Mouse (Mus musculus) stomach, embryonic 15.5 days (tissue): Measurements from ENCODE around the gene Ttc7b. TPM values are rescaled to one million over a fixed set of nuclear protein-coding genes. Genes with fewer than 3 reads are reported as not detected.

Experiments used
- ATAC-seq: fragments of 200-750 bp; cut with Nextera tagmentation; 2 replicates; pipeline ENCODE4 v1.8.0; 2017; ENCODE audit warnings: low read depth, moderate number of reproducible peaks, moderate TSS enrichment; ENCODE audit not compliant: insufficient read depth, low FRiP score
- H3K27ac ChIP-seq: fragments of 300-500 bp; sonication (generic); 2 replicates; pipeline ENCODE4 v1.5.1; 2015; ENCODE audit warnings: mild to moderate bottlenecking, inconsistent platforms
- H3K27me3 ChIP-seq: fragments of 300-500 bp; sonication (generic); replicated peaks from 2 replicates; pipeline ENCODE4 v1.6.1; 2015; ENCODE audit warnings: inconsistent platforms
- H3K36me3 ChIP-seq: fragments of 300-500 bp; sonication (generic); 2 replicates; pipeline ENCODE4 v1.6.1; 2015; ENCODE audit warnings: inconsistent platforms
- H3K4me1 ChIP-seq: fragments of 300-500 bp; sonication (generic); 2 replicates; pipeline ENCODE4 v1.6.1; 2015; ENCODE audit warnings: inconsistent platforms
- H3K4me2 ChIP-seq: fragments of 300-500 bp; sonication (generic); 2 replicates; pipeline ENCODE4 v1.6.1; 2015; ENCODE audit warnings: mild to moderate bottlenecking, inconsistent platforms
- H3K4me3 ChIP-seq: fragments of 300-500 bp; sonication (generic); replicated peaks from 2 replicates; pipeline ENCODE4 v1.5.1; 2015; ENCODE audit warnings: inconsistent platforms
- H3K9ac ChIP-seq: fragments of 300-500 bp; sonication (generic); 2 replicates; pipeline ENCODE4 v1.6.1; 2015; ENCODE audit warnings: inconsistent platforms
- H3K9me3 ChIP-seq: fragments of 300-500 bp; sonication (generic); 2 replicates; pipeline ENCODE4 v1.6.1; 2016; ENCODE audit warnings: inconsistent platforms
- WGBS: fragments of 180-500 bp; shearing (Covaris S2); methylation state at CpG from one replicate; pipeline ENCODE4 v1.1.7; 2015; 5-methylcytosine and 5-hydroxymethylcytosine counted together
- polyA plus RNA-seq: library from polyadenylated mRNA; unstranded; fragments of >200 nt; fragmentation: Nextera tagmentation; extraction: Ambion mirVana; gene quantifications from 2 replicates; pipeline ENCODE4 v1.2.1, GENCODE M21; 2015

Ttc7b gene
- polyA plus RNA-seq, 1 experiment from 2014 or later = 5.4 TPM

- no peaks in the 10 kb centered on the region for H3K27me3 ChIP-seq
- 90% methylated on average over 3 of the region's 3 CpGs for WGBS
- no peaks in the 10 kb centered on the region for H3K36me3 ChIP-seq
- H3K4me1 ChIP-seq = no peaks in the 10 kb centered on the region
- no peak for ATAC-seq
- H3K4me3 ChIP-seq = no peak overlapping the region
- no peaks in the 10 kb centered on the region for H3K9me3 ChIP-seq
- H3K9ac ChIP-seq = no peak overlapping the region
- H3K27ac ChIP-seq = no peak overlapping the region
- H3K4me2 ChIP-seq = no peak overlapping the region
These were observed 75.9 kb downstream of the Ttc7b start for GRCm38 (mm10) chr12:100444671-100445165.

DNA sequence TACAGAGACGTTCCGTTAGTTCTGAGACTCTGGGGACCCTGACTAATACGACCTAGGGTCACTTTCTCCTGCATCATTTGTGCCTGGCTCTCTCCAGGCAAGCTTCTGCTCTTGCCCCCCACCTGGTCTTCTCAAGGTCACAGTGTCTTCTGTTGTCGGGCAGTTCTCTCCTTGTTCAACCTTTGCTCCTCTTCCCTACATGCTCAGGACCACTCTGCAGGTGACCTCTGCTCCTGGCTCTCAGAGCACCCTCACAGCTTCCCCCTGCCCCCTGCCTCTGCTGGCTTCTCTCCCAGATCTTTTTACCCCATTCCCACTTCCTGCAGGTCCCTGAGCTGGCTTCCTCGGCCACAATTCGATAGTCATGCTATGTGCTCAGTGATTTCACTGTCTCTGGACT, 77.2 kb downstream of the Ttc7b start:
- no peaks in the 10 kb centered on the region for H3K27me3 ChIP-seq

GRCm38 (mm10) chr12:100441609-100442008, 79.0 kb downstream of the Ttc7b start:
- H3K9ac ChIP-seq = no peak overlapping the region
- H3K27me3 ChIP-seq = no peaks in the 10 kb centered on the region
- no peaks in the 10 kb centered on the region for H3K4me1 ChIP-seq
- no peaks in the 10 kb centered on the region for H3K9me3 ChIP-seq
- no peak overlapping the region for H3K4me2 ChIP-seq
- no peak overlapping the region for H3K4me3 ChIP-seq
- no peak overlapping the region for H3K27ac ChIP-seq
- 72% methylated on average over 4 of the region's 4 CpGs for WGBS
- ATAC-seq = no peak
- H3K36me3 ChIP-seq = no peaks in the 10 kb centered on the region

More for the DNA sequence above, 77.2 kb downstream of the Ttc7b start:
- no peaks in the 10 kb centered on the region for H3K4me1 ChIP-seq
- H3K27ac ChIP-seq = no peak overlapping the region
- ATAC-seq = no peak
- no peaks in the 10 kb centered on the region for H3K36me3 ChIP-seq
- no peak overlapping the region for H3K4me3 ChIP-seq
- H3K4me2 ChIP-seq = no peak overlapping the region
- 79% methylated on average over 6 of the region's 6 CpGs for WGBS
- H3K9me3 ChIP-seq = no peaks in the 10 kb centered on the region
- H3K9ac ChIP-seq = no peak overlapping the region

GRCm38 (mm10) chr12:100439883-100440282, 80.7 kb downstream of the Ttc7b start:
- Histone ChIP-seq H3K9me3 (no peaks in the 10 kb centered on the region), H3K4me1 (no peaks in the 10 kb centered on the region), H3K4me2 (no peak overlapping the region), H3K27ac (no peak overlapping the region), H3K4me3 (no peak overlapping the region), H3K9ac (no peak overlapping the region), H3K36me3 (no peaks in the 10 kb centered on the region), H3K27me3 (no peaks in the 10 kb centered on the region)
- ATAC-seq = no peak
- WGBS = 62% methylated on average over 3 of the region's 3 CpGs

DNA sequence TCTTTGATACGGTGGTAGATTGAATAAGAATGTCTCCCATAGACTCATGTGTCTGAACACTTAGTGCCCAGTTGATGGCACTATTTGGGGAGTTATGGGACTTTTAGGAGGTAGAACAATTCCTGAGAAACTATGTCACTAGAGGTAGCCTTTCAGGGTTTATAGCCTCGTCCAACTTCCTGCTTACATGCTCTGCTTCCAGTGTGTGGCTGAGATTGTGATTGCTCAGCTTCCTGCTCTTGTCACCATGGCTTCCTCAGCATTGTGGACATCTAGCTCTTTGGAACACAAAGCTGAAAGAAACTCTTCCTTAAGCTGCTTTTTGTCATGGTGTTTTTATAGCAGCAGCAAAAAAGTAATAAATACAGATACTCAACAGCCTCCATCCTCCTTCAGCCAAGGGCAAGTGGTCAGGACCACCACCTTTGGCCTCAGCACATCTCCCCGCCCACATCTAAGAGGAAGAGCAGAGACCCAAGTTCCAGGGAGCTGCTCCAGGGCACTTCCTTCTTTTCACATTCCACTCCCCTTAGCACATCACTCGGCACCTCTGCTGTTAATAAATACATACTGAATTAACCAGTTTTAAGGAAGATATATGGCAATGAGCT, 81.4 kb downstream of the Ttc7b start:
- Histone ChIP-seq H3K9ac (no peak overlapping the region), H3K27ac (no peak overlapping the region), H3K36me3 (no peaks in the 10 kb centered on the region), H3K9me3 (no peaks in the 10 kb centered on the region), H3K4me2 (no peak overlapping the region), H3K4me1 (no peaks in the 10 kb centered on the region), H3K27me3 (no peaks in the 10 kb centered on the region), H3K4me3 (no peak overlapping the region)
- WGBS = 62% methylated on average over 4 of the region's 4 CpGs
- no peak for ATAC-seq

GRCm38 (mm10) chr12:100438509-100438908, 82.1 kb downstream of the Ttc7b start:
- Histone ChIP-seq H3K9me3 (no peaks in the 10 kb centered on the region), H3K36me3 (no peaks in the 10 kb centered on the region), H3K4me3 (no peak overlapping the region), H3K27me3 (no peaks in the 10 kb centered on the region), H3K9ac (no peak overlapping the region), H3K4me2 (no peak overlapping the region), H3K4me1 (no peaks in the 10 kb centered on the region), H3K27ac (no peak overlapping the region)
- ATAC-seq = no peak
- WGBS = 94% methylated on average over 7 of the region's 7 CpGs

- WGBS = 79% methylated on average over 5 of the region's 5 CpGs
- no peaks in the 10 kb centered on the region for H3K9me3 ChIP-seq
- no peak overlapping the region for H3K4me3 ChIP-seq
- H3K4me1 ChIP-seq = no peaks in the 10 kb centered on the region
- H3K36me3 ChIP-seq = no peaks in the 10 kb centered on the region
- no peak overlapping the region for H3K9ac ChIP-seq
- H3K27ac ChIP-seq = no peak overlapping the region
- no peak for ATAC-seq
- H3K4me2 ChIP-seq = no peak overlapping the region
- H3K27me3 ChIP-seq = no peaks in the 10 kb centered on the region
These were observed 82.8 kb downstream of the Ttc7b start for GRCm38 (mm10) chr12:100437862-100438261.

DNA sequence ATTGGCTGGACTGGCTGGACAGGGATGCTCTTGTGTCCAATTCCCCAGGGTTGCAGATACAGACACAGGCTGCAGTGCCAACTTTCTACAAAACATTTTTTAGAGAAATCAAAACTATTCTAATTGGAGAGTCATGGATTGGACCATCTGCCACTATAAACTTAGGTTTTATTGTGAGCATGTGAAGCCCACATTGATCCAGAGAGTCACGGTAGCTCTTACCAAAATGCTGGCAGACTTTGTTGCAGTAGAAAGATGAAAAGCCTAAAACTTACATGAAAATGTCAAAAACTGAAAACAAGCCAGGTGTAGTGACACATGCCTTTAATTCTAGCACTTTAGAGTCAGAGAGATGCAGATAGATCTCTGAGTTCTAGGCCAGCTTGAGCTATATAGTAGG, 84.9 kb downstream of the Ttc7b start:
- Histone ChIP-seq H3K36me3 (no peaks in the 10 kb centered on the region), H3K4me3 (no peak overlapping the region), H3K4me2 (no peak overlapping the region), H3K9ac (no peak overlapping the region), H3K27me3 (no peaks in the 10 kb centered on the region), H3K9me3 (no peaks in the 10 kb centered on the region), H3K4me1 (no peaks in the 10 kb centered on the region), H3K27ac (no peak overlapping the region)
- WGBS = 84% methylated on average over 1 of the region's 1 CpGs
- ATAC-seq = no peak

DNA sequence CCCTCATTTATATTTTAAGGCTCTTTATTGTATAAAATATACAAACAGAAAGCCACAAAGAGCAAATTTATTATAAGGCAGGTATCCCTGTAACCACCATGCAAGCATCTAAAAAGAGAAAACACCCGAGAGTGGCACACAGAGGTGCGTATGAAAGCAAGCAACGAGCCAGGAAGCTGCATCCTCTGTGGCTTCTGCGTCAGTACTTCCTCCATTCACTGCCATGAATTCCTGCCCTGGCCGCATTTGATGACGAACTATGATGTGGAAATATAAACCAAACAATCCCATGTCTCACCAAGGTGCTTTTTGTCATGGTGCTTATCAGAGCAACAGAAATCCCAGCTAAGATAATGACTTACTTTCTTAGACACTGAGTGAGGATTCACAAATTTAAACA, 88.8 kb downstream of the Ttc7b start:
- Histone ChIP-seq H3K9me3 (no peaks in the 10 kb centered on the region), H3K9ac (no peak overlapping the region), H3K27ac (no peak overlapping the region), H3K4me3 (no peak overlapping the region), H3K36me3 (no peaks in the 10 kb centered on the region), H3K4me1 (no peaks in the 10 kb centered on the region), H3K27me3 (no peaks in the 10 kb centered on the region), H3K4me2 (no peak overlapping the region)
- no peak for ATAC-seq
- 83% methylated on average over 6 of the region's 6 CpGs for WGBS

DNA sequence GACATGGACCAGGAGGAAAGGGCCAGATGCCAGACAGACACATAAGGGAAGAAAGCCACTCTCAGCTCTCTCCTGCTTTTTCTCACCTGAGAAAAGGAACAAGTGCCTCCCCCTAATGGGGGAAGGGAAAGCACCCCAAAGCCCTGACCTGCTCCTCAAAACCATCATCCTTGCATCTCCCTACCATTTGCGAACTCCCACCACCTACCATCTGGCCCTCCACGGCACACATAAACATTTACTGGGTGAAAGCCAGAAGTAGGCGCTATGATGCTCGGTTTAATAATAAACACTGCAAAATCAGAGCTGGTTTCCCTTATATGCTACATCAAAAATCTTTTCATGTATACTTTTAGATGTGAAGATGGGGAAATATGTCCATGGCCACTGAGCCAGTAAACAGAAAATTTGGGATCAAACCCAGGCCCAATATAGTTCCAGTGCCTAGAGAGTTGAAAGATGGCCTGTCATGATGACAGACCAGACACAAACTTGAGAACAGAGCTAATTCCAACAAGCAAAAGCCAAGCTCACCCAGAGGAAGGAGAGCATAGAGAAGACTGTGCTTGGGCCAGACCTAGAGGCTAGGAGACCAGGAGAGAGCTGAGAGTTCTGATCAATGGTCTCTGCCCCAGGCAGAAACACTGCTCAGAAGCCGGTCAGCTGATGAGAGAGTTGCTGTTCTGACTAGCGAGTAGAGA, 91.1 kb downstream of the Ttc7b start:
- Histone ChIP-seq H3K27me3 (no peaks in the 10 kb centered on the region), H3K9ac (no peak overlapping the region), H3K4me2 (no peak overlapping the region), H3K4me3 (no peak overlapping the region), H3K4me1 (no peaks in the 10 kb centered on the region), H3K36me3 (no peaks in the 10 kb centered on the region), H3K9me3 (no peaks in the 10 kb centered on the region), H3K27ac (no peak overlapping the region)
- WGBS = 83% methylated on average over 6 of the region's 6 CpGs
- ATAC-seq = no peak

GRCm38 (mm10) chr12:100428183-100428582, 92.4 kb downstream of the Ttc7b start:
- Histone ChIP-seq H3K9ac (no peak overlapping the region), H3K4me1 (no peaks in the 10 kb centered on the region), H3K4me3 (no peak overlapping the region), H3K4me2 (no peak overlapping the region), H3K27me3 (no peaks in the 10 kb centered on the region), H3K36me3 (no peaks in the 10 kb centered on the region), H3K27ac (no peak overlapping the region), H3K9me3 (no peaks in the 10 kb centered on the region)
- ATAC-seq = no peak
- WGBS = 92% methylated on average over 4 of the region's 4 CpGs

GRCm38 (mm10) chr12:100426212-100426611, 94.4 kb downstream of the Ttc7b start:
- Histone ChIP-seq H3K27ac (no peak overlapping the region), H3K9ac (no peak overlapping the region), H3K4me3 (no peak overlapping the region), H3K27me3 (no peaks in the 10 kb centered on the region), H3K4me2 (no peak overlapping the region), H3K36me3 (no peaks in the 10 kb centered on the region), H3K9me3 (no peaks in the 10 kb centered on the region), H3K4me1 (no peaks in the 10 kb centered on the region)
- 55% methylated on average over 4 of the region's 4 CpGs for WGBS
- ATAC-seq = no peak
